Mouse (Mus musculus) intestine, embryonic 16.5 days (tissue): Measurements from ENCODE around the gene Coq8b. TPM values are rescaled to one million over a fixed set of nuclear protein-coding genes. Genes with fewer than 3 reads are reported as not detected.

Experiments
- ATAC-seq: fragments of 200-750 bp; cut with Nextera tagmentation; 2 replicates; pipeline ENCODE4 v1.8.0; 2017; ENCODE audit warnings: moderate TSS enrichment, moderate library complexity
- H3K27ac ChIP-seq: fragments of 300-500 bp; sonication (generic); 2 replicates; pipeline ENCODE4 v1.5.1; 2014; ENCODE audit warnings: mild to moderate bottlenecking, low read length
- H3K27me3 ChIP-seq: fragments of 300-500 bp; sonication (generic); replicated peaks from 2 replicates; pipeline ENCODE4 v1.6.1; 2014; ENCODE audit warnings: low read length, control low read depth, mixed read lengths; ENCODE audit not compliant: control insufficient read depth, insufficient read depth
- H3K36me3 ChIP-seq: fragments of 300-500 bp; sonication (generic); 2 replicates; pipeline ENCODE4 v1.6.1; 2014; ENCODE audit warnings: low read length, control low read depth; ENCODE audit not compliant: control insufficient read depth, insufficient read depth
- H3K4me1 ChIP-seq: fragments of 300-500 bp; sonication (generic); 2 replicates; pipeline ENCODE4 v1.6.1; 2014; ENCODE audit warnings: low read length, control low read depth, mixed read lengths; ENCODE audit not compliant: control insufficient read depth, insufficient read depth
- H3K4me2 ChIP-seq: fragments of 300-500 bp; sonication (generic); 2 replicates; pipeline ENCODE4 v1.6.1; 2014; ENCODE audit warnings: low read depth, low read length, control low read depth
- H3K4me3 ChIP-seq: fragments of 300-500 bp; sonication (generic); 2 replicates; pipeline ENCODE4 v1.5.1; 2014; ENCODE audit warnings: mild to moderate bottlenecking, low read length
- H3K9ac ChIP-seq: fragments of 300-500 bp; sonication (generic); 2 replicates; pipeline ENCODE4 v1.6.1; 2014; ENCODE audit warnings: low read depth, low read length
- H3K9me3 ChIP-seq: fragments of 300-500 bp; sonication (generic); 2 replicates; pipeline ENCODE4 v1.6.1; 2016; ENCODE audit warnings: low read length, control low read depth; ENCODE audit not compliant: control insufficient read depth
- WGBS: fragments of 180-500 bp; shearing (Covaris S2); extraction: QIAGEN DNeasy Blood & Tissue Kit; methylation state at CpG from one replicate; pipeline ENCODE4 v1.1.7; 2014; 5-methylcytosine and 5-hydroxymethylcytosine counted together
- microRNA counts: library from miRNA; unstranded; fragments of <30 nt; microRNA quantifications from one replicate; lab custom pipeline; 2016
- microRNA-seq: library from miRNA; unstranded; fragments of <30 nt; microRNA quantifications from one replicate; pipeline ENCODE4, GENCODE M21; 2016
- polyA plus RNA-seq: library from polyadenylated mRNA; unstranded; fragments of >200 nt; fragmentation: Nextera tagmentation; extraction: Ambion mirVana; gene quantifications from 2 replicates; pipeline ENCODE4 v1.2.1, GENCODE M21; 2015

Coq8b gene
- polyA plus RNA-seq, 1 experiment from 2014 or later = 26.3 TPM

DNA sequence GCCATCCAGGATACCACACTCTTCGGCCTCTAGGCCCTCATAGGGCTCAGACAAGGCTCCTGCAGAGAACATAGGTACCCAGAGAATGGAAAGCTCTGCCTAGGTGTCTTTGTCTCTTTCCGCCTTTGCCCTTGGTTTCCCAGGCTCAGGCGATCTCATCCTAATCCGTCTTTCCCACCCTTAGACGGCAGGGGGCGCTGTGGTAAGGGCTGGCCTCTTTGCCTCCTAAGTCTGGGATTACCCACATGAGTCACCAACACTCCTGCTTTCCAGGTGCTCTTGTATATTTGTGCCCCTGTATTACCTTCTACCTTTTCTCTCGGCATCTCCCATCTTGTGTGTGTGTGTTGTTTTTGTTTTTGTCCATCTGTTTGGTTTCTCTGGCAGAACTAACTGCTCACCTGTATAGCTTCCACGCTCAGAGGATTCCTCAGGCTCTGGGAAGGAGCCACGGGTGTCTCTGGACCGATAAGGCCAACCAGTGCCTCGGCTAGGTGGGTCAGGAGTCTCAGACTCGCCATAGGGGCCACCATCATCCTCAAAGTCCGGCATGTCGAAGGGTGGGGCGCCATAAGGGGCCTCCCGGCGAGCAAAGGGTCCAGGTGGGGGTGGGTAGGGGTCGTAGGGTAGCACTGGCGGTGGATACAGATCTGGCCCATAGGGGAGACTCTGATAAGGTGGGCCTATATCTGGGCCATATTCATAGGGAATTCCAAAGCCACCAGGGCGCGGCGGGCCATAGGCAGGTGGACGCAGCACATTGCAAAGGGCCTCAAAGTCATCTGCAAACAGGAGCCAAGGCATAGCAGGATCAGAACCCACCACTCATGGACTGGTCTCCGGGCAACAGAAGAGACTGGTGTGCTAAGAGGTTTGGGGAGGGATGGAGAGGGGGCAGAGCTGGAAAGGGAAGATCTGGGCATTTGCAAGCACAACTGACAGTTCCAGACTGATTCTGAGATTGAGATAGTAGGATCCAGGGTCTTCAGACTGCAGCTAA lies 73.6 kb downstream of the Coq8b start:
- Histone ChIP-seq H3K27ac (no peak overlapping the region), H3K4me3 (no peak overlapping the region), H3K27me3 (no peaks in the 10 kb centered on the region), H3K36me3 (no peaks in the 10 kb centered on the region), H3K4me2 (no peak overlapping the region), H3K4me1 (peaks cover 12% of the 10 kb centered on the region), H3K9me3 (no peaks in the 10 kb centered on the region), H3K9ac (no peak overlapping the region)
- ATAC-seq = no peak
- WGBS = 79% methylated on average over 24 of the region's 24 CpGs

DNA sequence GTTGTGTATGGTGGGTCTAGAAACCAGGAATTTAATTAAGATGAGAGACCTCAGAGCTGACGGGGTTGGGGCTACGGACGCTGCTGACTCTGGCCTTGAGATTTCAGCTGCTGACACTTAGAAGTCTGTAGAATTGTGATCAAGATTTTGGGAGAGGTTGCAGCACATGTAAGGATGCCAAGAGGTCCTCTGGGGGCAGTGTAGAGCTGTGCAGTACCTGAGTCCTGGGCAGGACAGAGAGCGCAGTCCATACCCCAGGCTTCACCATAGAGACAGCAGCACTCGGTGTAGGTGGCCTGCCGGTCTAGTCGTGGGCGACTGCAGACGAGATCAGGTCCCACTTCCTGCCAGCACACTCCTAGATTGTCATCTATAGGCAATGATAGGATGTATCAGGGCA lies 74.7 kb downstream of the Coq8b start:
- H3K4me1 ChIP-seq = peaks cover 12% of the 10 kb centered on the region
- no peak overlapping the region for H3K4me2 ChIP-seq
- H3K27ac ChIP-seq = no peak overlapping the region
- WGBS = 79% methylated on average over 9 of the region's 9 CpGs
- no peak overlapping the region for H3K4me3 ChIP-seq
- no peaks in the 10 kb centered on the region for H3K36me3 ChIP-seq
- H3K9me3 ChIP-seq = no peaks in the 10 kb centered on the region
- no peaks in the 10 kb centered on the region for H3K27me3 ChIP-seq
- no peak overlapping the region for H3K9ac ChIP-seq
- ATAC-seq = no peak

MicroRNA genes within 50 kb of the gene (microRNA counts, 519-probe panel; counts per million panel counts)
- 726 counts per million, percentile 2 among the panel's probes with 10 or more counts for microRNA mmu-miR-1191 (lab: Ali Mortazavi, UCI)

Small RNA genes lying within 50 kb of the gene (microRNA-seq; reads per million reads assigned to microRNA genes)
- gene Mir1191 = 2.3 reads per million, percentile 2 among the genes with 10 or more reads in this experiment

Other genes with a start within 250 kb of the Coq8b start
- 0.23 TPM in 1 of 2 replicates, not detected in the other for gene Cyp2a12, start 203.9 kb upstream of the Coq8b start, polyA plus RNA-seq
- gene Cyp2f2, start 113.1 kb upstream of the Coq8b start, polyA plus RNA-seq = 0.17 TPM in 1 of 2 replicates, not detected in the other
- 0.09 TPM in 1 of 2 replicates, not detected in the other for gene Cyp2t4, start 79.3 kb upstream of the Coq8b start, polyA plus RNA-seq
- gene Egln2, start 66.2 kb upstream of the Coq8b start, polyA plus RNA-seq = 66.1 and 72.4 TPM in 2 replicates
- 69.9 and 70.1 TPM in 2 replicates for gene Rab4b, start 54.1 kb upstream of the Coq8b start, polyA plus RNA-seq
- gene Gm21983, start 51.9 kb upstream of the Coq8b start, polyA plus RNA-seq = not detected in 2 replicates
- 3.8 and 5.1 TPM in 2 replicates for gene Mia, start 51.9 kb upstream of the Coq8b start, polyA plus RNA-seq
- gene BC024978, start 37.2 kb upstream of the Coq8b start, polyA plus RNA-seq = 2.8 and 2.9 TPM in 2 replicates
- 227 and 251 TPM in 2 replicates for gene Snrpa, start 36.8 kb upstream of the Coq8b start, polyA plus RNA-seq
- gene Itpkc, start 4.4 kb upstream of the Coq8b start, polyA plus RNA-seq = 8.3 and 9.5 TPM in 2 replicates
- 9.1 and 10.8 TPM in 2 replicates for gene Numbl, start 25.4 kb downstream of the Coq8b start, polyA plus RNA-seq
- 70.2 and 79.2 TPM in 2 replicates for gene Ltbp4, start 104.7 kb downstream of the Coq8b start, polyA plus RNA-seq
- gene Shkbp1, start 123.0 kb downstream of the Coq8b start, polyA plus RNA-seq = 35.6 and 37.8 TPM in 2 replicates
- 1.6 TPM in 1 of 2 replicates, not detected in the other for gene Gm20479, start 124.4 kb downstream of the Coq8b start, polyA plus RNA-seq
- 0.36 and 0.44 TPM in 2 replicates for gene Sptbn4, start 214.7 kb downstream of the Coq8b start, polyA plus RNA-seq
- gene Blvrb, start 215.0 kb downstream of the Coq8b start, polyA plus RNA-seq = 75.6 and 89.7 TPM in 2 replicates
- gene Sertad3, start 240.7 kb downstream of the Coq8b start, polyA plus RNA-seq = 27.4 and 28.6 TPM in 2 replicates